Mouse (Mus musculus): ENCODE data around the gene Pglyrp2. TPM values are rescaled to one million over a fixed set of nuclear protein-coding genes. Genes with fewer than 3 reads are reported as not detected.

The Pglyrp2 gene
- 0.17 TPM in 1 of 2 replicates, not detected in the other for polyA plus RNA-seq (2014; fragmentation: Nextera tagmentation; extraction: Ambion mirVana)

DNA sequence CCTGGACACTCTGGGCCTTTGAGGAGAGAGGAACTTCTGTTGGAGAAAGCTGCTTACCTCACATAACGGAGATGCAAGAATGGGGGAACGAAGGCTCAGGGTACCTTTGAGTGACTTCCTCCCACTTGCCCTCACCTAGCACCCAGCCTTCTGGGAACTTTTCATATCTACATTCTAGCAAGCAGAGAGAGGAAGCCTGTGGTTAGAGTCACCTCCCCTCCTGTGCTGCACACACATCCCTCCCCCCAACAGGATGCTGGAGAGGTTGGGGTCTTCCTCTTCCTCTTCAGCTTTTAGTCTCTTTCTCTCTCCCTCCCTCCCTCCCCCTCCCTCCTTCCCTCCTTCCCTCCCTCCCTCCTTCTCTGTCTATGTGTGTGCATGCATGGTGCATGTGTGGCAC, at the start of gene Pglyrp2:
Pglyrp2 (minus strand) TSS at position 134 of the 400 bp plus-strand sequence.
- Histone ChIP-seq H3K27ac (ENCODE audit: low read length) (no peak within 1 kb of the TSS), H3K4me2 (replicated peaks; ENCODE audit: low read depth, low read length) (no peak within 1 kb of the TSS)
- 78% methylated on average over 2 of the region's 2 CpGs for WGBS

DNA sequence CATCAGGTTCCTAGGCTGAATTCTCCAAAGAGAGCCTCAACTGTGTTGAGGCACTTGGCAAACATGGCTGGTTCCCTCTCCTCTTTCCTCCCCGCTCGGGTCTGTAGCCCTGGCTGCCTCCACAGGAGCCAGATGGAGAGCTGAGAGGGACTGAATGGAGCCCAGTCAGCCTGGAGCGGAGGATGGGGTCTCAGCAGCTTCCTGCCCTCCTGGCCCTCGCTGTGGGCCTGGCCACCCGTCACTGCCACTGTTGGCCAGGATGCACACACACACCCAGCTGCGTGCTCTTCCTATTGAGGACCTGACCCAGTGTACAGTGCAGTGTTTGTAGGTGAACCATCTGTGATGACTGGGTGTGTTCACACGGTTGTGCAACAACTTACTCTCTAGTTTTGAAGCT, 48.2 kb upstream of the Pglyrp2 start:
- H3K4me3 ChIP-seq (ENCODE audit: low read depth, low read length), result no peak overlapping the region
- H3K4me2 ChIP-seq (replicated peaks; ENCODE audit: low read depth, low read length), result no peak overlapping the region
- no peaks in the 10 kb centered on the region for H3K27me3 ChIP-seq (ENCODE audit: control insufficient read depth, insufficient read depth, low read length)
- no peak overlapping the region for H3K9ac ChIP-seq (replicated peaks; ENCODE audit: low read depth, low read length)
- no peaks in the 10 kb centered on the region for H3K36me3 ChIP-seq (ENCODE audit: control insufficient read depth, insufficient read depth, low read length)
- no peak overlapping the region for H3K27ac ChIP-seq (ENCODE audit: low read length)
- WGBS, result 52% methylated on average over 7 of the region's 7 CpGs
- H3K9me3 ChIP-seq (ENCODE audit: control insufficient read depth, low read depth, low read length), result no peaks in the 10 kb centered on the region
- no peak for ATAC-seq (ENCODE audit: insufficient number of reproducible peaks, insufficient read depth, low FRiP score, low read depth)
- H3K4me1 ChIP-seq (ENCODE audit: control insufficient read depth, insufficient read depth, low read length), result no peaks in the 10 kb centered on the region

More for the DNA sequence above, at the start of gene Pglyrp2:
- Histone ChIP-seq H3K4me3 (ENCODE audit: low read depth, low read length) (no peak within 1 kb of the TSS), H3K27me3 (ENCODE audit: control insufficient read depth, insufficient read depth, low read length) (no peaks in the 10 kb centered on the region), H3K4me1 (ENCODE audit: control insufficient read depth, insufficient read depth, low read length) (no peaks in the 10 kb centered on the region), H3K36me3 (ENCODE audit: control insufficient read depth, insufficient read depth, low read length) (no peaks in the 10 kb centered on the region), H3K9me3 (ENCODE audit: control insufficient read depth, low read depth, low read length) (no peaks in the 10 kb centered on the region), H3K9ac (replicated peaks; ENCODE audit: low read depth, low read length) (no peak within 1 kb of the TSS)
- ATAC-seq (ENCODE audit: insufficient number of reproducible peaks, insufficient read depth, low FRiP score, low read depth), result no peak

- Histone ChIP-seq H3K4me2 (replicated peaks; ENCODE audit: low read depth, low read length) (no peak overlapping the region), H3K4me3 (ENCODE audit: low read depth, low read length) (no peak overlapping the region), H3K27ac (ENCODE audit: low read length) (no peak overlapping the region), H3K9ac (replicated peaks; ENCODE audit: low read depth, low read length) (no peak overlapping the region), H3K9me3 (ENCODE audit: control insufficient read depth, low read depth, low read length) (no peaks in the 10 kb centered on the region), H3K4me1 (ENCODE audit: control insufficient read depth, insufficient read depth, low read length) (no peaks in the 10 kb centered on the region), H3K27me3 (ENCODE audit: control insufficient read depth, insufficient read depth, low read length) (no peaks in the 10 kb centered on the region), H3K36me3 (ENCODE audit: control insufficient read depth, insufficient read depth, low read length) (no peaks in the 10 kb centered on the region)
- no peak for ATAC-seq (ENCODE audit: insufficient number of reproducible peaks, insufficient read depth, low FRiP score, low read depth)
- WGBS, result 79% methylated on average over 4 of the region's 4 CpGs
Observed at GRCm38 (mm10) chr17:32470795-32471194, 46.8 kb upstream of the Pglyrp2 start.

DNA sequence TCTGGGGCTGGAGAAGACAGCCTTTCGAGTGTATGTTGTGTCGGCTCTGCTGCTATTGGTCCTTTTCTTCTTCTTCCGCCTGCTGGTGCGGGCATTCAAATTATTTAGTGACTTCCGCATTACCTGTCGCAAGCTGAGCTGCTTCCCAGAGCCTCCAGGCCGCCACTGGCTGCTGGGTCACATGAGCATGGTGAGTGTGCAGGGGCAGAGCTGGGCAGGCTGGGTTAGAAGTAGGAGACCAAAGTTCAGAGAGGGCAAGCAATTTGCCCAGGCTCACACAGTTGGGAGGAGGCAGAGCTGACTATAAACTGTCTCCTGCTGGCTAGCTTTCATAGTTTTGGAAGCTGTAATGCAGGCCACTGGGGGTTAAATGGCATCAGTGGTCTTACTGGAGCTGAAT, 44.5 kb upstream of the Pglyrp2 start:
- H3K4me1 ChIP-seq (ENCODE audit: control insufficient read depth, insufficient read depth, low read length), result no peaks in the 10 kb centered on the region
- no peak overlapping the region for H3K4me3 ChIP-seq (ENCODE audit: low read depth, low read length)
- H3K27me3 ChIP-seq (ENCODE audit: control insufficient read depth, insufficient read depth, low read length), result no peaks in the 10 kb centered on the region
- no peaks in the 10 kb centered on the region for H3K36me3 ChIP-seq (ENCODE audit: control insufficient read depth, insufficient read depth, low read length)
- no peak overlapping the region for H3K27ac ChIP-seq (ENCODE audit: low read length)
- WGBS, result 42% methylated on average over 7 of the region's 7 CpGs
- no peak overlapping the region for H3K4me2 ChIP-seq (replicated peaks; ENCODE audit: low read depth, low read length)
- no peak overlapping the region for H3K9ac ChIP-seq (replicated peaks; ENCODE audit: low read depth, low read length)
- H3K9me3 ChIP-seq (ENCODE audit: control insufficient read depth, low read depth, low read length), result no peaks in the 10 kb centered on the region
- no peak for ATAC-seq (ENCODE audit: insufficient number of reproducible peaks, insufficient read depth, low FRiP score, low read depth)

DNA sequence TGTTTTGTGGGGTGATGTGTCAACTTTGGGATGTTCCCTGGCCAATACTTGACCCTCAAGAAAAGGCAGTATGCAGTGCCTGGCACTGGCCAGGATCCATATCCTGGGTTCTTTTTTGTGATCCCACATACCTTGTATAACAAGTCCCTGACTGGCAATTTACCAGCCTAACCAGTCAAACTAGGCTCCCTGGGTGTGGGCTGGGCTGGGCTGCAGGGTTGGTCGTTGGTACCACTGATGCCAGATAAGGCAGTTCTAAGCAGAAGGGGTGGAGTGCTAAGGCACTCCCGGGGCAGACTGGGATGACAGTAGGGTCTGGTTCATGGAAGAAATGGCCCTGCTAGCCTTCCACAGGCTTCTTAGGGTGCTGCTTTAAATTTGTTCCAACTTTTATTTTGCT, 31.0 kb upstream of the Pglyrp2 start:
- ATAC-seq (ENCODE audit: insufficient number of reproducible peaks, insufficient read depth, low FRiP score, low read depth), result 0 out of 2 replicates have a peak, but pooled peaks have one; percentile 46
- Histone ChIP-seq H3K27me3 (ENCODE audit: control insufficient read depth, insufficient read depth, low read length) (no peaks in the 10 kb centered on the region), H3K9me3 (ENCODE audit: control insufficient read depth, low read depth, low read length) (no peaks in the 10 kb centered on the region), H3K4me1 (ENCODE audit: control insufficient read depth, insufficient read depth, low read length) (peaks cover 6% of the 10 kb centered on the region; the same call in 1 of the 2 replicates), H3K27ac (ENCODE audit: low read length) (no peak overlapping the region), H3K36me3 (ENCODE audit: control insufficient read depth, insufficient read depth, low read length) (no peaks in the 10 kb centered on the region), H3K4me3 (ENCODE audit: low read depth, low read length) (no peak overlapping the region), H3K9ac (replicated peaks; ENCODE audit: low read depth, low read length) (no peak overlapping the region), H3K4me2 (replicated peaks; ENCODE audit: low read depth, low read length) (no peak overlapping the region)
- 47% methylated on average over 2 of the region's 2 CpGs for WGBS

- WGBS, result 67% methylated on average over 4 of the region's 4 CpGs
- Histone ChIP-seq H3K27me3 (ENCODE audit: control insufficient read depth, insufficient read depth, low read length) (no peaks in the 10 kb centered on the region), H3K27ac (ENCODE audit: low read length) (no peak overlapping the region), H3K4me1 (ENCODE audit: control insufficient read depth, insufficient read depth, low read length) (peaks cover 6% of the 10 kb centered on the region; the same call in 1 of the 2 replicates), H3K9me3 (ENCODE audit: control insufficient read depth, low read depth, low read length) (no peaks in the 10 kb centered on the region), H3K9ac (replicated peaks; ENCODE audit: low read depth, low read length) (no peak overlapping the region), H3K36me3 (ENCODE audit: control insufficient read depth, insufficient read depth, low read length) (no peaks in the 10 kb centered on the region), H3K4me2 (replicated peaks; ENCODE audit: low read depth, low read length) (no peak overlapping the region), H3K4me3 (ENCODE audit: low read depth, low read length) (no peak overlapping the region)
- ATAC-seq (ENCODE audit: insufficient number of reproducible peaks, insufficient read depth, low FRiP score, low read depth), result no peak
Observed at GRCm38 (mm10) chr17:32454188-32454587, 30.2 kb upstream of the Pglyrp2 start.

GRCm38 (mm10) chr17:32452482-32452881, 28.5 kb upstream of the Pglyrp2 start, which contains the start of gene Cyp4f39:
Cyp4f39 (plus strand) TSS chr17:32452723.
- ATAC-seq (ENCODE audit: insufficient number of reproducible peaks, insufficient read depth, low FRiP score, low read depth), result no peak
- Histone ChIP-seq H3K36me3 (ENCODE audit: control insufficient read depth, insufficient read depth, low read length) (no peaks in the 10 kb centered on the region), H3K4me2 (replicated peaks; ENCODE audit: low read depth, low read length) (peak within 1 kb of the TSS; percentile 44), H3K4me3 (ENCODE audit: low read depth, low read length) (peak within 1 kb of the TSS; percentile 17; the same call in 1 of the 2 replicates), H3K9ac (replicated peaks; ENCODE audit: low read depth, low read length) (no peak within 1 kb of the TSS), H3K27ac (ENCODE audit: low read length) (no peak within 1 kb of the TSS), H3K27me3 (ENCODE audit: control insufficient read depth, insufficient read depth, low read length) (no peaks in the 10 kb centered on the region), H3K4me1 (ENCODE audit: control insufficient read depth, insufficient read depth, low read length) (peaks cover 6% of the 10 kb centered on the region; the same call in 1 of the 2 replicates), H3K9me3 (ENCODE audit: control insufficient read depth, low read depth, low read length) (no peaks in the 10 kb centered on the region)
- 2% methylated on average over 19 of the region's 19 CpGs for WGBS

- Histone ChIP-seq H3K4me3 (ENCODE audit: low read depth, low read length) (no peak overlapping the region), H3K9ac (replicated peaks; ENCODE audit: low read depth, low read length) (no peak overlapping the region), H3K27me3 (ENCODE audit: control insufficient read depth, insufficient read depth, low read length) (no peaks in the 10 kb centered on the region), H3K27ac (ENCODE audit: low read length) (no peak overlapping the region), H3K4me2 (replicated peaks; ENCODE audit: low read depth, low read length) (no peak overlapping the region), H3K4me1 (ENCODE audit: control insufficient read depth, insufficient read depth, low read length) (peaks cover 6% of the 10 kb centered on the region; the same call in 1 of the 2 replicates), H3K9me3 (ENCODE audit: control insufficient read depth, low read depth, low read length) (no peaks in the 10 kb centered on the region), H3K36me3 (ENCODE audit: control insufficient read depth, insufficient read depth, low read length) (no peaks in the 10 kb centered on the region)
- no peak for ATAC-seq (ENCODE audit: insufficient number of reproducible peaks, insufficient read depth, low FRiP score, low read depth)
- 32% methylated on average over 2 of the region's 2 CpGs for WGBS
Observed at GRCm38 (mm10) chr17:32450844-32451537, 27.0 kb upstream of the Pglyrp2 start.
